Mouse (Mus musculus): Measurements from ENCODE around the gene Slc35e2.
"Not testable (repeated sequence)": the region's sequence is repeated elsewhere in the genome, so short reads cannot be mapped to it uniquely, and the experiment has no call there.

The Slc35e2 gene

DNA sequence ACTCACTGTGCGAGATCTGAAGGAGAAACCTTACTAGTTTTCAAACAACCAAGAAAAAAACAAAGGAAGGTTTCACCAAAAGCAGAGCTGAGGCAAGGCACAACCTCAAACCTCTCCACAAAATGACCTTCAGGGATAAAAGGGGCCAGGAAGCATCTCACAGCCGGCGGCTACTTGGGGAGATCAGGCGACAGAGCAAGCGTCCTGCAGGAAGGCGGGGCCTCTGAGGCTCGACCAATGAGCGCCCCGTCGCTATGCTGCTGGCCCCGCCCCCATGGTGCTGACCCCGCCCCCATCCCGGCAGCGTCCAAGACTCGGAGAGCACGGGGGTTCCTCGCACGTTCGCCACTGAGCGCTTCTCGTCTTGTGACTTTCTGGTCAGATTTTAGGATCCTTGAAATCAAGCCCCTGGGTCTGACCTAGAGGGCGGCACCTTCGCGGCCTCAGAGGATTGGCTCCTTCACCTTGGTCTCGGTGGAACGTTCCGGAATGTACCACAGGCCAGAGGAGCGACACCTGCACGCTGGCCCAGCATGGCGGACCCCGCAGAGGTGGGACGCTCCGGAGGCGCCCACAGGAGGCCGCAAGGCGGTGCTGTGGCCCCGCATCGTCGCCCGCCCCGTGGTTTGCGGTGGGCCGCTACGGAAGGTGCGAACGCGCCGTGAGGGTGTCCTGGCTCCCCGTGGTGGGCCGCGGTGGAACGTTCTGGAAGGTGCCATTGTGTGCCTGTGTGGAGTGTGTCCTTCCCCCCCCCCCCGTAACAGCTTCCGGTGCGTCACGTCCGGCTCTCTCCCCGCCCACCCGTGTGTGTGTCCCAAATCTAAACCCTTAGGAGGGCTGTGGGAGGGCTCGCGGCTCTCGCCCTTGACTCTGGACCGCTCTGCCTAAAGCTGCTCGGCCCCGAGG is at the start of gene Slc35e2:
TSS of gene Slc35e2 (plus strand) at position 326 of the 906 bp plus-strand sequence.
- DNase-seq (ENCODE audit: low read depth) = peak; percentile 92

GRCm38 (mm10) chr4:155552917-155553532 is 48.2 kb upstream of the Slc35e2 start:
- no peak for DNase-seq (ENCODE audit: low read depth)

DNA sequence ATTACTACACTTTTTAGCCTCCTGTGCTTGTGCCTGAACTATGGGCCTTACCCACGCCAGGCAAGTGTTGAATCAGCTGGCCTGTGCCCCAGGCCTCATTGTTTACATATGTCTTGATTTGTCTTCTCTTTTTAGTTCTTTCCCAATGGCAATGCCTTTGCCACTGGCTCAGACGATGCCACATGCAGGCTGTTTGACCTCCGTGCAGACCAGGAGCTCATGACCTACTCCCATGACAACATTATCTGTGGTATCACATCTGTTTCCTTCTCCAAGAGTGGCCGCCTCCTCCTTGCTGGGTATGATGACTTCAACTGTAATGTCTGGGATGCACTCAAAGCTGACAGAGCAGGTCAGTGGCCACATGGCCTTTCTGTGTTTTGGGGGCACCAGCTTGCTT is 46.3 kb upstream of the Slc35e2 start:
- no peak for DNase-seq (ENCODE audit: low read depth)

DNA sequence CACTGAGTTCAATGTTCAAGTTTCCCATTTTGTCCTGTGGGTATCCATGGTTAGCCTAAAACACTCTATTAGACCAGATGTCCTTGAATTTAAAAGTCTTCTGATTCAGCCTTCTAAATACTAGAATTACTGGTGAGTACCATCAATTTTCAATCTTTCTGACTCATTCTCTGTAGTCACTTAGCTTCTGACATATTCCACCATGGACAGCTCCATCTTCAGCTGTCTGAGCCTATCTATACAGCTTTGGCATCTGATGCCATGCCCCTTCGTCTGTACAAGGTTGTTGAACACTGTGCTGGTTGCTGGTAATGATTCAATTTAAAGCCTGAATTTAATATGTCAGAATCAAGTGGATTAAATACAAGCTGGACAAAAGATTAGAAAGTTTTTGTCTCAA is 45.8 kb upstream of the Slc35e2 start:
- DNase-seq (ENCODE audit: low read depth) = peak; percentile 26

GRCm38 (mm10) chr4:155559454-155559853 is 41.8 kb upstream of the Slc35e2 start:
- no peak for DNase-seq (ENCODE audit: low read depth)

GRCm38 (mm10) chr4:155560932-155561331 is 40.3 kb upstream of the Slc35e2 start:
- DNase-seq (ENCODE audit: low read depth) = no peak

- DNase-seq (ENCODE audit: low read depth) = peak; percentile 28
These were observed 39.4 kb upstream of the Slc35e2 start, which contains the start of gene Nadk for GRCm38 (mm10) chr4:155561661-155562442. Gene Nadk (plus strand): TSS chr4:155562378.

DNA sequence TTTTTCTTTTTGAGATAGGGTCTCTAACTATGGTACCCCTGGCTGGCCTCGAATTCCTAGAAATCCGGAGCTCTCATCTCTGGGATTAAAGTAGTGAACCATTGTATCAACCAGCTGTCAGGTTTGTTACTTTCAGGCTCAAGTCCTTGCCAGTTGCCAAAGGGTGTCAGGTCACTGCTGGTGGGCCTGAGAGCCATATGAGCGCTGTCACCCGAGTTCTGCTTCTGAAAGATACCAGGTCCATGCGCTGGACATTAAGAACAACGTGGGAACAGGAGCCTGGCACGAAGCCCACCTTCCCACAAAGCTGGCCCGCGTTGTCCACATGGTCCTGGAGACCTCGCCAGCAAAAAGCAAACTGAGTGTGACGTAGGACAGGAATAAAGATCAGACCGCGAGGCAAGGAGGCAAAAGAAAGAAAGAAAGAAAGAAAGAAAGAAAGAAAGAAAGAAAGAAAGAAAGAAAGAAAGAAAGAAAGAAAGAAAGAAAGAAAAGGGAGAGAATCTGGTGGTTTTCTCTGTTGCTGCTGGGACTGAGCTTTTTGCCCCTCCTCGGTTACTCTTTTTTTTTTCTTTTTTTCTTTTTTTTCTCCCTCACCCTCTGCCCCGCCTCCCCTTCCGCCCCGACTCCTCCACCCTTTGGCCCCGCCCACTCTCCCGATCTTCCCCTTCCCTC is 38.4 kb upstream of the Slc35e2 start:
- peak; percentile 78 for DNase-seq (ENCODE audit: low read depth)

DNA sequence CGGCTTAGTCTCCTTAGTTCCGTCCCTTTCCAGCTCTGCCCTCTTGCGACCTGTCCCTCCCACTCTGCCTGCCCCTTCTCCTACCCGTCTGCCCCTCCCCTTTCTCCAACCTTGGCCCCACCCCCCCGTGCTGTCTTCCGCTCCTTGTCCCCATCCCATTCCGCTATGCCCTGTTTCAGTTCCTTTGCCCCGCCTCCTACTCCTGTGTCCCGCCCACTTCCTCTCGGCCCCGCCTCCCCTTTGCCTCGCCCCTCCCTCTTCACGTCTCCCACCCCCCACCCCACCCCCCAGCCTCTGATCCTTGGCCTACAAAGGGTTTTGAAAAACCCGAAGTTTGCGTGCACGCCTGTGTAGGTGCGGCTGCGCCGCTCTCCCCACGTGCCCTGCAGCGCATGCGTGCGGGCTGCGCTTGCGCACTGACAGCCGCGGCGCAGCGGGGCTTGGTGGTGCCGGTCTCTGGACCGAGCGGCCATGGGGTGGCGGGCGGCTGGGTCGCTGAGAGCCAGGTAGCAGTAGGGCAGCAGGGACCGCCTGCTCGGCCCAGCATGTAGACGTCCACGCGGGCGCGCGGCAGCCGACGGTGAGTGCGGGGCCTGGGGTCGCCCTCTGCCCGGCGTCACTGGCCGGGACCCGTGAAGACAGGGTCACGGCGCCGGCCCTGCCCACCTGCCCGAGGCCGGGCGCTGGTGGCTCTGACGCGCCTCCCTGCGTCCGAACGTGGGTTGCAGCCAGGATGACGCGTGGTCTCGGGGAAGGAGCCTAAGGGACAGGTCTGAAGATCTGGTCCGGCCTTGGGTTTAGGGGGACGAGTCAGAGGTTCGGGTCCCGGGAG is 37.6 kb upstream of the Slc35e2 start:
- peak; percentile 97 for DNase-seq (ENCODE audit: low read depth)

DNA sequence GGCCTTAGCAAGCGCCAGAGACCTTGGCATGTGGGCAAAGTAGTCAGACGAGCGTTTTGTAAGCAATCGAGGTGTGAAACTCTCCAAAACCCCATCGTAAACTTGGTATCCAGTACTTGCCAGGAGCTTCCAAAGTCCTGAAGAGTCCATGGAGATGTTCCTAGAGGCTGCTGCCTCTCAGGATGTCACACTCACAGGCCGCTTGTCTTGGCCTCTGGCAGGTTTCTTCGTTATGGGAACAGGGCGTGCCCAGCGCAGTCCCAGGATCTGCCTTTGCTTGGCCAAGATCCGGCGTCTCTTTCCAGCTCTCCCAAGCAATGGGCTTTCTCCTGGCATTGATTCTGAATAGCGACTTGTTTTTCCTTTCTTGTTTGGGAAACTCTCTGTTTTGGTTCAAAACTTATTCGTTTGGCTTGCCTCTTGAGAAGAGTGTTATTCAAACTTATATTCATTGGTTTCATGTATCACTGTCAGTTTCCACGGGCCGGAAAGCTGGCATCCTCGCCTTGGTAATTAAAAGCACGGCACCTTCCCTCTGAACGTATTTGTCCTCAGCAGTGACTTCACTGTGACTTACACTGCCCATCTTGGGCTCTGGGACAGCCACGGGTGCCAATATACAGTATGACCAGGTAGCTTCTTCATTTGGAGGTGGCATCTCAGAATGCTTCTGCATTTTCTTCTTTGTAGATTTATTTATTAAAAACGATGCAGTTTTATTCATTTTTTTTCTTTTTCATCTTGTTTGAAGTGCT is 36.7 kb upstream of the Slc35e2 start:
- peak; percentile 58 for DNase-seq (ENCODE audit: low read depth)

- no peak for DNase-seq (ENCODE audit: low read depth)
These were observed 34.7 kb upstream of the Slc35e2 start for GRCm38 (mm10) chr4:155566555-155566954.

GRCm38 (mm10) chr4:155568170-155568569 is 33.0 kb upstream of the Slc35e2 start:
- DNase-seq (ENCODE audit: low read depth) = peak; percentile 73

DNA sequence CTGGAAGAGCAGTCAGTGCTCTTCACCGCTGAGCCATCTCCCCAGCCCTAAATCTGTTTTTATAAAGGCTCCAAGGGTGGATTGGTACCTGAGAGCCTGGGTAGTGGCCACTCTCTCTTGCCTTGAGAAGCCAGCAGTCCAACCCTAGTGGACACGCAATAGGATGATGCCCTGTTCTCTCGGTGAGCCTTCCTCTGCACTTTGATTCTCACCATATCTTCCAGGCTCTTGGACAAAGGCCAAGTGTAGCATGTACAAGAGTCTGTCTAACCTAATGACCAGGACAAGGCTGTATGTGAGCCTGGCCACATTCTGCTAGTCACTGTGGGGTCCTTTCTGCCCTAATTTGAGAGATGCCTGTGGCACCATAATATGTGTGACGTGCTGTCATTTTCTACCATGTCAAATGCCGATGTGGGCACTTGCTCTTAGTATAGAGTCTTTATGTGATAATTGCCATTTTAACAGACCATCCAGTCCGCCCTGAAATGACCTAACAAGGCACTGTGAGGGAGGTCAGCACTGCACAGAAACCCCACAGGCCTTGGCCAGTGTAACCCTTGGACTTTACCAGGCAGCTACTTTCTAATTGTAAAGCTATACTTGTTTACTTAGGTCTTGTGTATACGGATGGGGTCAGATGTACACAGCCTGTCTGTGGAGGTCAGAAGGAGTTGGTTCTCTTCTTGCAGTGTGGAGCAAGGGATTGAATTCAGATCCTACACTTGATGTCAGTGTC is 32.4 kb upstream of the Slc35e2 start:
- DNase-seq (ENCODE audit: low read depth) = no peak

GRCm38 (mm10) chr4:155569818-155570217 is 31.4 kb upstream of the Slc35e2 start:
- no peak for DNase-seq (ENCODE audit: low read depth)

GRCm38 (mm10) chr4:155570315-155570714 is 30.9 kb upstream of the Slc35e2 start:
- not testable (repeated sequence) for DNase-seq (ENCODE audit: low read depth)

GRCm38 (mm10) chr4:155571442-155571841 is 29.8 kb upstream of the Slc35e2 start:
- peak; percentile 16 for DNase-seq (ENCODE audit: low read depth)

DNA sequence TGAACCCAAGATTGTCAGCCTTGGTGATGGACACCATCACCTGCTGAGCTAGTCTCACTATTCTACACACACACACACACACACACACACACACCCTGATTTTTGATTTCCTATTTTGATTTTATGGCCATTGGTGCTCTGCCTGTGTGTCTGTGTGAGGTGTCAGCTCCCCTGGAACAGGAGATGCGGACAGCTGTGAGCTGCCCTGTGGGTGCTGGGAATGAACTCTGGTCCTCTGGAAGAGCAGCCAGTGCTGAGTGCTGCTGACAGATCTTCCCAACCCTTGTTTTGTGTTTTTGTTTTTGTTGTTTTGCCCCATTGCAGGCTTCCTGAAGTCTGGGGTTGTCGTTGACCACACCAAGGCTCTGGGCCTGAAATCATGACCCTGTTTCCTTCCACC is 28.1 kb upstream of the Slc35e2 start:
- DNase-seq (ENCODE audit: low read depth) = no peak

DNA sequence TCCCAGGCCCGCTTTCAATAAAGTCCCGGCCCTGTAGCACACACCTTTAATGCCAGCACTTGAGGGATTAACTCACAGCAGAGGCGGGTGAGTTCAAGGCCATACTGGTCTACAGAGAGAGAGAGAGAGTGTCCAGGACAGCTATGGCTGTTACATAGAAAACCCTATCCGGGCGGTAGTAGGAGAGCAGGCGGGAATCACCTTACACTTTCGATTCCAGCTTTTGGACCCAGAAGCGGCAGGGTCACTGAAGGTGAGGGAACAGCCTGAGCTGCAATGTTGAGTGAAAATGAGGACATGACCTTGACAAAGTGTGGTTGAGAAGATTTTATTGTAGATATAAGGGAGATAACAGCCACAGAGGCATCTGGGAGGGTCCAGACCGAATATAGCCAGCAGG is 27.3 kb upstream of the Slc35e2 start:
- DNase-seq (ENCODE audit: low read depth) = no peak

DNA sequence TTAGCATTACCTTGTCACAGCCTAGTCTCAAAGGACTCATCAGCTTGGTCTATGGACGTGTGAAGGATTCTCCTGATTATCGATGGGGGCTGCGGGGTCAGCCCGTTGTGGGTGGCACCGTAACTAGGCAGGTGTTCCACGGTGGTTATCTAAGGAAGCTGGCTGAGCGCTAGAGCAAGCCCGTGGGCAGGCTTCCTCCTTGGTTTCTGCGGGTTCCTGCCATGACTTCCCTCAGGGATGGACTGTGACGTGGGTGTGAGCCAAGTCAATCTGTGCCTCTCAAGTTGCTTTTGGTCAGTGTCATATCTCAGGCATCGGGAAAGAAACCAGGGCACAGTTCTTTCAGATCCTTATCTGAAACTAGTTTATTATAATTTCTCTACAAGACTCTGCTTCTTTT is 26.3 kb upstream of the Slc35e2 start:
- no peak for DNase-seq (ENCODE audit: low read depth)

GRCm38 (mm10) chr4:155575521-155575920 is 25.7 kb upstream of the Slc35e2 start:
- DNase-seq (ENCODE audit: low read depth) = no peak

Data from NIH3T3 (cell line).